Mouse (Mus musculus) B cell, adult 2 months (primary cell): ENCODE measurements around the gene Zfpm1.

Source experiments
- DNase-seq, 2 experiments: peaks; one replicate each; pipeline ENCODE4 v3.0.0; 2022

The Zfpm1 gene

GRCm38 (mm10) chr8:122282035-122282358, at the start of gene Zfpm1:
Gene Zfpm1 (plus strand): TSS chr8:122282141.
- DNase-seq: no peak

DNA sequence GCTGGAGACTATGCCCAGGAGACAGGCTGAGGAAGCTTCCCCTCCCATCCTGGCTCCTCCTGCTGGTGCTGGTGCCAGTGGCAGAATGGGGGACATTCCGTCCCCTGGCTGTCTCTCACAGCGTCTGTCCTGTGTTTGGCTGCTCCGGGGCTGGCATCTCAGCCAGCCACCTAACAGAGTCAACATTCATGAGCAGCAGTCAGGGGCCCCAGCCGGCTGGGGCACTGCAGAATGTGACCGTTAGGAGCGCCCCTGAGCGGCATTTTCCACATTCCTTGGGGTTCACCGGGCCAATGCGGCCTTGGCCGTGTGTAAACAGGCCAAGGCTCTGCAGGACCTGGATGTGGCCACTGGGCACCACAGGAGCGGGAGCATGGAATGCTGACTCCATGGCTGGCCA, 47.9 kb upstream of the Zfpm1 start:
- DNase-seq: no peak

GRCm38 (mm10) chr8:122236521-122236920, 45.4 kb upstream of the Zfpm1 start:
- no peak for DNase-seq

GRCm38 (mm10) chr8:122238225-122238624, 43.7 kb upstream of the Zfpm1 start:
- DNase-seq: no peak

GRCm38 (mm10) chr8:122238731-122239130, 43.2 kb upstream of the Zfpm1 start:
- DNase-seq: no peak

- DNase-seq: no peak
Measured at GRCm38 (mm10) chr8:122240241-122241026, 41.5 kb upstream of the Zfpm1 start.

GRCm38 (mm10) chr8:122243310-122243709, 38.6 kb upstream of the Zfpm1 start:
- DNase-seq: no peak

- DNase-seq: no peak
Measured at GRCm38 (mm10) chr8:122245161-122245560, 36.8 kb upstream of the Zfpm1 start.

- DNase-seq: no peak
Measured at GRCm38 (mm10) chr8:122246257-122247211, 35.4 kb upstream of the Zfpm1 start.

- DNase-seq: no peak
Measured at GRCm38 (mm10) chr8:122251739-122252138, 30.2 kb upstream of the Zfpm1 start.

DNA sequence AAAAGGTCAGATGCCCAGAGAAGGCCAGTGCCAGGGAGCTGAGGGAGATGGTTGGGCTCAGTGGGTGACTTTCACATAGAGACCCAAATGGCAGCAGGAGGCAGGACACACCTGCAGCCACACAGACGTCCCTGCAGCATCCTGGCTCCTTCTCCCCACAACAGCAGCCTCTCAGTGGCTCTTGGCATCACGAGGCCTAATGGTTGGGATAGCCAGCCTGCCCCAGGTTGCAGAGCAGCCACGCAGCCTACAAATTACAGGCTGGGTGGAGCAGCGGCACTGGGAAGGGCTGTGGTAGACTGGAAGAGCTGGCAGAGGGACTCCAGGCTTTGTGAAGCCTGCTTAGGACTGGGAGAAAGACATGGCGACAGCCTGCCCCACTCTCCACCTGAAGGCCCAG, 29.6 kb upstream of the Zfpm1 start:
- no peak for DNase-seq

GRCm38 (mm10) chr8:122259351-122259750, 22.6 kb upstream of the Zfpm1 start:
- DNase-seq: peak; percentile 81

GRCm38 (mm10) chr8:122260755-122261154, 21.2 kb upstream of the Zfpm1 start:
- no peak for DNase-seq

- DNase-seq: no peak
Measured at GRCm38 (mm10) chr8:122262835-122263234, 19.1 kb upstream of the Zfpm1 start.

GRCm38 (mm10) chr8:122264243-122264642, 17.7 kb upstream of the Zfpm1 start:
- DNase-seq: no peak

DNA sequence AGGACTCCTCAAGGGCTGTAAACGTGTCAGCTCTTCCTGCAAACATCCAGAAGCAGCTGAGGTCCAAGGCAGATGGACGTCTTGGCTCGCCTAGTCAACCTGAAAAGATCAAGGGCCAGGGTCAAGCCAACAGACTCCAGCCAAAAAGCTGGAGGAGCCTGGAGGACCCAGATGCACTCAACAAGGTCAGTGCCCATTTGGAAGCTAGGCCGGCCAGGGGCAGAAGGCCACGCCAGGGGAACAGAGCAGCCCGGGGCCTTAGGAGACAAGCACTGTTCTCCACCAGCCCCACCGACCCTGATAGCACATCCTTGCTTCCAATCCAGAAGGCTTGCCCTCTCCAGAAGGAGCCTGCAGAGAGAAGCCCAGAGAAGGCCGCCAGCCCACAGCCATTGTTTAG, 16.4 kb upstream of the Zfpm1 start:
- no peak for DNase-seq

GRCm38 (mm10) chr8:122266867-122267266, 15.1 kb upstream of the Zfpm1 start:
- DNase-seq: no peak

- no peak for DNase-seq
Measured at GRCm38 (mm10) chr8:122268861-122269260, 13.1 kb upstream of the Zfpm1 start.

DNA sequence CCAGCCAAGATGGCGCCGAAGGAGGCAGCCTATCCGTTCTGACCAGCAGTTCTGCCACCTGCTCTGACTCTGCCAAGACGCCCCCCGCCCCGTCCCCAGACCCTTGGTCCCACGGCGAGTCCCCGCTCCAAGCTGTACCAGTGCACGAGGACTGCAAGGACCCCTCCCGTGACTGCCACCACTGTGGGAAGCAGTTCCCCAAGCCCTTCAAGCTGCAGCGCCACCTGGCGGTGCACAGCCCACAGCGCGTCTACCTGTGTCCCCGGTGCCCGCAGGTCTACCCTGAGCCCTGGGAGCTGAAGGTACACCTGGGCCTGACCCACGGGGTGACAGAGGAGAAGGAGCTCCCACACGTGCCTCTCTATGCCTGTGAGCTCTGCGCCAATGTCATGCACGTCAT, 12.5 kb upstream of the Zfpm1 start:
- DNase-seq: peak; percentile 87 to 89

GRCm38 (mm10) chr8:122270555-122270954, 11.4 kb upstream of the Zfpm1 start:
- no peak for DNase-seq

- peak; percentile 93 for DNase-seq
Measured at GRCm38 (mm10) chr8:122273152-122273551, 8.8 kb upstream of the Zfpm1 start.

- DNase-seq: no peak
Measured at GRCm38 (mm10) chr8:122273826-122274225, 8.1 kb upstream of the Zfpm1 start.

- no peak for DNase-seq
Measured at GRCm38 (mm10) chr8:122274651-122275391, 7.1 kb upstream of the Zfpm1 start.
